Mouse (Mus musculus) liver, adult 2 months (tissue): Measurements from ENCODE around the gene Agfg2.

Experiments used
- CTCF ChIP-seq: fragments of 200-500 bp; IDR thresholded peaks from 2 replicates; pipeline ENCODE4 v1.5.1; 2011; ENCODE audit warnings: low read depth, low read length, control low read depth
- POLR2A ChIP-seq: fragments of 200-500 bp; IDR thresholded peaks from 2 replicates; pipeline ENCODE4 v1.6.1; 2011; ENCODE audit warnings: low read length, control low read depth; ENCODE audit not compliant: insufficient read depth; ENCODE audit errors: extremely low read depth

DNA sequence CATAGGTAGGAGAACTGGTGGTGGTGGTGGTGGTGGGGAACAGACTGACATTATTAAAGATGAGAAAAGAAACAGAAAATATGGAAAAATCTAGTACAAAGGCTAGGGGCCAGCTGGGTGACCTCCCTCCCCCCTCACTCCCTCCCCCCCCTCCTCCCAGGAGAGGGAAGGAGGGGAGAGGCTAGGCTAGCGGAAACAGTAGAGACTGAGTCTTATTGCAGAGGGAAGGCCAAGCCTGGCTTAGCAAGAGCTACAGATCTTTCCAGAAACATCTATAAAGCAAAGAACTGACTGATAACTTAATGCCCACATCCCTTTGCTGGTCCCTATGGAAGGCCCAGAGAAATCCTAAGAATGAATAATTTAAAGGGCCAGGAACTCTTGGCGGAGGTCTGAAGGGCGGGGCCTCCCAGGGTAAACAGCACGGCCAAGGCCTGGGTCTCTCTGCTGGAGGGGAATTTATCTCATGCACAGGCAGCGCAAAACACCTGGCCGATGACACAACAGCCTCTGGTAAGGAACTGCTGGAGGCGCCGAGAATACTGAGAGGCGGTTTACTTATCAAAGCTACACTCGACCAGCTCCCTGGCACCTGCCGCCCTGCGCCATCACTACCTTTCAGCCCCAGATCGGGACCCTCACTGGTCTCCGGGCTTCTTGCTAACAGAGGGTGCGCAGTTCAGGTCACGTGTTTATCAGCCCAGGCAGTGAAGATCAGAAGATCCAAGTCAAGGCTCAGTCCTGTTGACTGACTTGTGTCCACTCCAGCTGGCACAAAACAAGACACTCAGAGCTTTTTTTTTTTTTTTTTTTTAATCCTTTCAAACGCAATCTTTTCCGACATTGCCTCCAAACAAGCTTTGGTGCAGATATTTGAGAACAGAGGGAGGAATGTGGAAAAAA, 34.6 kb downstream of the Agfg2 start:
- TF ChIP-seq CTCF (no peak), POLR2A (no peak)
